Mouse (Mus musculus) neural tube, embryonic 11.5 days (tissue): ENCODE data around the gene Slc12a8. TPM values are rescaled to one million over a fixed set of nuclear protein-coding genes. Genes with fewer than 3 reads are reported as not detected.

ENCODE experiments used
- ATAC-seq: fragments of 200-750 bp; cut with Nextera tagmentation; 2 replicates; pipeline ENCODE4 v1.8.0; 2017; ENCODE audit warnings: moderate number of reproducible peaks, mild to moderate bottlenecking, moderate TSS enrichment, moderate library complexity; ENCODE audit not compliant: insufficient read depth, low FRiP score, low TSS enrichment
- DNase-seq: peaks from one replicate; pipeline ENCODE4 v3.0.0-alpha.2; 2015; ENCODE audit warnings: low spot score
- H3K27ac ChIP-seq: fragments of 300-500 bp; sonication (generic); 2 replicates; pipeline ENCODE4 v1.5.1; 2014; ENCODE audit warnings: low read depth, mild to moderate bottlenecking, low read length
- H3K27me3 ChIP-seq: fragments of 300-500 bp; sonication (generic); 2 replicates; pipeline ENCODE4 v1.6.1; 2014; ENCODE audit warnings: mild to moderate bottlenecking, low read length, mixed read lengths; ENCODE audit not compliant: control insufficient read depth, insufficient read depth
- H3K36me3 ChIP-seq: fragments of 300-500 bp; sonication (generic); 2 replicates; pipeline ENCODE4 v1.6.1; 2014; ENCODE audit warnings: mild to moderate bottlenecking, low read length, moderate library complexity, mixed read lengths; ENCODE audit not compliant: control insufficient read depth, insufficient read depth
- H3K4me1 ChIP-seq: fragments of 300-500 bp; sonication (generic); 2 replicates; pipeline ENCODE4 v1.6.1; 2014; ENCODE audit warnings: low read length, mixed read lengths; ENCODE audit not compliant: control insufficient read depth, insufficient read depth
- H3K4me2 ChIP-seq: fragments of 300-500 bp; sonication (generic); 2 replicates; pipeline ENCODE4 v1.6.1; 2014; ENCODE audit warnings: low read depth, mild to moderate bottlenecking, moderate library complexity
- H3K4me3 ChIP-seq: fragments of 300-500 bp; sonication (generic); 2 replicates; pipeline ENCODE4 v1.5.1; 2014; ENCODE audit warnings: low read depth, low read length
- H3K9ac ChIP-seq: fragments of 300-500 bp; sonication (generic); 2 replicates; pipeline ENCODE4 v1.6.1; 2014; ENCODE audit warnings: mild to moderate bottlenecking, low read length
- H3K9me3 ChIP-seq: fragments of 300-500 bp; sonication (generic); 2 replicates; pipeline ENCODE4 v1.6.1; 2016; ENCODE audit warnings: low read length; ENCODE audit not compliant: control insufficient read depth
- WGBS: fragments of 180-500 bp; shearing (Covaris S2); extraction: QIAGEN DNeasy Blood & Tissue Kit; methylation state at CpG from one replicate; pipeline ENCODE4 v1.1.7; 2014; 5-methylcytosine and 5-hydroxymethylcytosine counted together
- polyA plus RNA-seq: library from polyadenylated mRNA; unstranded; fragments of >200 nt; fragmentation: Nextera tagmentation; extraction: Ambion mirVana; gene quantifications from 2 replicates; pipeline ENCODE4 v1.2.1, GENCODE M21; 2014

Slc12a8 gene
- polyA plus RNA-seq, 1 experiment from 2014 or later = 0.78 TPM

GRCm38 (mm10) chr16:33560281-33560680 lies 43.2 kb downstream of the Slc12a8 start:
- Histone ChIP-seq H3K36me3 (no peaks in the 10 kb centered on the region), H3K9ac (peak overlapping the region; percentile 29; the same call in 1 of the 2 replicates), H3K9me3 (no peaks in the 10 kb centered on the region), H3K27ac (0 out of 2 replicates have a peak overlapping the region, but pooled peaks have one; percentile 29), H3K27me3 (no peaks in the 10 kb centered on the region), H3K4me2 (no peak overlapping the region), H3K4me1 (no peaks in the 10 kb centered on the region), H3K4me3 (no peak overlapping the region)
- WGBS = 0% methylated on average over 6 of the region's 6 CpGs
- DNase-seq (peak; percentile 88), ATAC-seq (peak; percentile 91)

GRCm38 (mm10) chr16:33561308-33562009 lies 44.3 kb downstream of the Slc12a8 start:
- WGBS = 88% methylated on average over 12 of the region's 12 CpGs
- H3K27ac ChIP-seq = no peak overlapping the region
- H3K4me1 ChIP-seq = no peaks in the 10 kb centered on the region
- no peak overlapping the region for H3K9ac ChIP-seq
- DNase-seq (no peak), ATAC-seq (no peak)
- H3K4me2 ChIP-seq = no peak overlapping the region
- no peaks in the 10 kb centered on the region for H3K9me3 ChIP-seq
- H3K27me3 ChIP-seq = no peaks in the 10 kb centered on the region
- H3K36me3 ChIP-seq = no peaks in the 10 kb centered on the region
- no peak overlapping the region for H3K4me3 ChIP-seq

- ATAC-seq = no peak
- Histone ChIP-seq H3K27me3 (no peaks in the 10 kb centered on the region), H3K4me2 (no peak overlapping the region), H3K36me3 (no peaks in the 10 kb centered on the region), H3K4me1 (no peaks in the 10 kb centered on the region), H3K9me3 (no peaks in the 10 kb centered on the region), H3K27ac (no peak overlapping the region), H3K4me3 (no peak overlapping the region), H3K9ac (no peak overlapping the region)
- no peak for DNase-seq
- WGBS = 84% methylated on average over 12 of the region's 12 CpGs
These were observed 45.9 kb downstream of the Slc12a8 start for GRCm38 (mm10) chr16:33562874-33563537.

- H3K27ac ChIP-seq = no peak overlapping the region
- no peaks in the 10 kb centered on the region for H3K36me3 ChIP-seq
- no peak overlapping the region for H3K4me3 ChIP-seq
- no peak overlapping the region for H3K9ac ChIP-seq
- no peak overlapping the region for H3K4me2 ChIP-seq
- DNase-seq (no peak), ATAC-seq (no peak)
- no peaks in the 10 kb centered on the region for H3K4me1 ChIP-seq
- 81% methylated on average over 5 of the region's 5 CpGs for WGBS
- no peaks in the 10 kb centered on the region for H3K9me3 ChIP-seq
- H3K27me3 ChIP-seq = no peaks in the 10 kb centered on the region
These were observed 46.4 kb downstream of the Slc12a8 start for GRCm38 (mm10) chr16:33563538-33564013.

- no peak for DNase-seq
- no peak overlapping the region for H3K27ac ChIP-seq
- no peak overlapping the region for H3K9ac ChIP-seq
- no peaks in the 10 kb centered on the region for H3K9me3 ChIP-seq
- 88% methylated on average over 10 of the region's 10 CpGs for WGBS
- no peak overlapping the region for H3K4me3 ChIP-seq
- H3K27me3 ChIP-seq = no peaks in the 10 kb centered on the region
- no peaks in the 10 kb centered on the region for H3K36me3 ChIP-seq
- ATAC-seq = no peak
- no peak overlapping the region for H3K4me2 ChIP-seq
- no peaks in the 10 kb centered on the region for H3K4me1 ChIP-seq
These were observed 49.3 kb downstream of the Slc12a8 start for GRCm38 (mm10) chr16:33566467-33566866.

GRCm38 (mm10) chr16:33567736-33568135 lies 50.6 kb downstream of the Slc12a8 start:
- H3K4me3 ChIP-seq = no peak overlapping the region
- no peak for ATAC-seq
- no peak for DNase-seq
- H3K4me2 ChIP-seq = no peak overlapping the region
- H3K9ac ChIP-seq = no peak overlapping the region
- no peak overlapping the region for H3K27ac ChIP-seq
- H3K27me3 ChIP-seq = no peaks in the 10 kb centered on the region
- no peaks in the 10 kb centered on the region for H3K9me3 ChIP-seq
- 60% methylated on average over 4 of the region's 4 CpGs for WGBS
- H3K36me3 ChIP-seq = no peaks in the 10 kb centered on the region
- H3K4me1 ChIP-seq = no peaks in the 10 kb centered on the region

GRCm38 (mm10) chr16:33568269-33569016 lies 51.3 kb downstream of the Slc12a8 start:
- H3K4me3 ChIP-seq = no peak overlapping the region
- ATAC-seq (no peak), DNase-seq (no peak)
- no peaks in the 10 kb centered on the region for H3K27me3 ChIP-seq
- H3K4me2 ChIP-seq = no peak overlapping the region
- H3K9me3 ChIP-seq = no peaks in the 10 kb centered on the region
- WGBS = 70% methylated on average over 12 of the region's 12 CpGs
- no peak overlapping the region for H3K9ac ChIP-seq
- no peaks in the 10 kb centered on the region for H3K36me3 ChIP-seq
- no peaks in the 10 kb centered on the region for H3K4me1 ChIP-seq
- no peak overlapping the region for H3K27ac ChIP-seq

GRCm38 (mm10) chr16:33572646-33573045 lies 55.5 kb downstream of the Slc12a8 start:
- Histone ChIP-seq H3K27ac (no peak overlapping the region), H3K4me3 (no peak overlapping the region), H3K27me3 (no peaks in the 10 kb centered on the region), H3K4me1 (no peaks in the 10 kb centered on the region), H3K36me3 (no peaks in the 10 kb centered on the region), H3K9me3 (no peaks in the 10 kb centered on the region), H3K9ac (no peak overlapping the region), H3K4me2 (no peak overlapping the region)
- ATAC-seq (no peak), DNase-seq (no peak)
- WGBS = 79% methylated on average over 6 of the region's 6 CpGs
